8 mouse cellular contexts compared by ENCODE assay signal in the genomic region with DNA sequence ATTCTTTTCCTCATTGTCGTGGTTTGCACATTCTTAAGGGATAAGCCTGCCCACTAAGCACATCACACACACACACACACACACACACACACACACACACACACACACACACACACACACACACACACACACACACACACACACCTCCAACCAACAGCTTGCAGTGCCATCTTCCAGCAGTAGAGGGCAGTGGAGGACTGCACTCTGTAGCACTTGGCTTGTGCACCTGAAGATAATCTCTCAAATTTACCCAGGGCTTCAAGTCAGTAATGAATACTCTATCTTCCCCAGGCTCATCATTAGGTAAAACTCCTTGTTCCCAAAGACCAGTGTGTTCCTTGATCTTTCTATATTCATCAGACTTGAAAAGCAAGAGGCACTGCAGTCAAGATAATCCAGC.
DNase-seq lines count a peak whose midpoint lies in the region.

No protein-coding gene starts in this region.

- peak; percentile 57 for DNase-seq in layer of hippocampus, adult 11-12 months (ENCODE audit: low spot score)
- no peak for DNase-seq in layer of hippocampus, adult 9-11 months
- DNase-seq in Muller cell, postnatal 12 days (ENCODE audit: inconsistent ontology term) = peak; percentile 43
- peak; percentile 41 to 74 for DNase-seq in cerebellum, postnatal 25 days
- DNase-seq in induced T-regulatory cell, adult 2 months (ENCODE audit: low read depth) = peak; percentile 58
- peak; percentile 83 for DNase-seq in mesoderm, embryonic 11.5 days (ENCODE audit: low read depth, low spot score)
- DNase-seq in spleen, adult 18-20 months = peak; percentile 10 to 51
- DNase-seq in urinary bladder, adult 18-20 months (ENCODE audit: low spot score in 2 of 2) = no peak

Comparison
In these comparisons a context has a peak if more than half of its experiments do, and no peak if none do; other contexts are left out.
1. DNase-seq: peak in layer of hippocampus, adult 11-12 months (single experiment), Muller cell, postnatal 12 days (single experiment), cerebellum, postnatal 25 days (2 of 2), induced T-regulatory cell, adult 2 months (single experiment), mesoderm, embryonic 11.5 days (single experiment) and spleen, adult 18-20 months (2 of 2); none in layer of hippocampus, adult 9-11 months (single experiment) and urinary bladder, adult 18-20 months (0 of 2).